Mouse (Mus musculus) T-helper 1 cell (primary cell): ENCODE measurements around the gene Vmn1r234.
"Not testable (repeated sequence)": the region's sequence is repeated elsewhere in the genome, so short reads cannot be mapped to it uniquely, and the experiment has no call there.

Experiments
- in situ Hi-C: fragments of 300-600 bp; cut with MboI, MseI; formaldehyde crosslinking; loops from one replicate; pipeline ENCODE4 v1.15.1; 2025; ENCODE audit warnings: high pct_unique_total_duplicates

Vmn1r234 gene

DNA sequence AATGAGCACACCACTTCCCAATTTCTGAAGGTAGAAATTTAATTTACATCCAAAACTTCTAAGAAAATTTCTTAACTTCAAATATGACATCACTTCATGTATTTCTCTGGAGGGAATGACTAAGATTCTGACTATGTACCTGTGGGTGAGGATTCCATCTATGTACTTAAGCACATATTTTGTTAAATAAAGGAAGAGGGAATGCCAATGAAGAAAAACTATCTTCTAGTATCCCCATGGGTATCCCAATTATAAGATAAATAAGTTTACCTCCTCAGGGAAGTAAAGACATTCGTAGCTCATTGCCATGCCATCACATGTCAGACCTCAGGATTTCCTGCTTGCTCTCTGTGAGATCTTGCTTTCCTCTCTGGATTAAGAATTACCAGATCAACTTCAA is at the start of gene Vmn1r234:
Gene Vmn1r234, plus strand, starts transcription at position 301 of the 400 bp plus-strand sequence.
- in situ Hi-C loops: no loop called here

GRCm38 (mm10) chr17:21211081-21211480 is 14.8 kb upstream of the Vmn1r234 start:
- in situ Hi-C loops: not testable (repeated sequence)

DNA sequence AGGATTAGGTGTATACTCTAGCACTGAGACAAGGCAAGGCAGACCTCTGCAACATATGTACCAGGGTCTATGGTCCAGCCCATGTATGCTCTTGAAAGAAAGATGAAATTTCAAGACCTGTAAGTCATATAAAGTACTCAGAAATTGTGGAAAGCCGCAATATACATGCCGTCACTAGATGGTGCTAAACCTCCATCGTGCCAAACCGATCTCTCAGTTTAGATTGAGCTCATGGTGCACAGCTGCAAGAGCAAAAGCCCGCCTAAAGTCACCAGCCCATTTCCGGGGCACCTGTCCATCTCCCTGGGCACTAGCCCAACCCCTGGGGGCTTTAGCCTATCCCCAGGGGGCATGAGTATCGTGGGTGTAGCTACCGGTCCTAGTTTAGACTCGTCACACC is 5.8 kb downstream of the Vmn1r234 start:
- in situ Hi-C loops: loop anchor here (10.0 kb wide), 1 partner anchor 303 kb away; the partner anchor contains the start of gene Zfp52

DNA sequence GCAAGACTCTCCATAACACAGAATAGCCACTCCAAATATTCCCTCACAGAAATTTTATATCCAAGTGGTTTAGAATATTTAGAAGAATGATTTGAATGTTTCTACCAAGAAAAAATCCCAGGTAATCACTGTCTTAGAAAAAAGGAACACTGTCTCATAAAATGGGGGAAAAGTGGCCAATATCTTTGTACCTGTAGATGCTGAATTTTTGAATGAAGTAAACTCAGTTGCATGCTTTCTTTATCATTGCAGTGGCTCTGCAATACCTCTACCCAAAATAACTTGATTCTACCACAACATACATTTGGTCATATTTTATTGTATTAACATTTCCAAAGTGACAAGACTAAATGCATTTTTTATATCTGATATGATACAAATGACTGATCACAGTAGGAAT is 30.2 kb downstream of the Vmn1r234 start, which contains the start of gene Vmn1r235:
Gene Vmn1r235, plus strand, starts transcription at position 301 of the 400 bp plus-strand sequence.
- in situ Hi-C loops: no loop called here

DNA sequence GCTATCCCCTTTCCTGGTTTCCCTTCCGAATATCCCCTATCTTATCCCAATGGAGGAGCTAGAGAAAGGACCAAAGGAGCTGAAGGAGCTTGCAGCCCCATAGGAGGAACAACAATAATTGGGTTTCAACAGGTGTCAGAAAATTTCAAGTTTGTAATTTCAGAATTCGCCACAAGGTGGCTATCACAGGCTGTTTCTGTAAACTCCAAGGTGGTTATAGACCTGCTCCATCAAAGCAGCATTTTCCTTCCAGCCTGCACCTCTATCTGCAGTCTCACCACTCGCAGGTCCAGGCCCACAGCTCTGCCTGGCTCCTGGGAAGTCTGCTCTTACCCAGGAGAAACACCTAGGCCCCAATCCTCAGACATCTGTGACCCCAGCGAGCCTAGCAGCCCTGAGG is 46.2 kb downstream of the Vmn1r234 start:
- in situ Hi-C loops: loop anchor here (10.0 kb wide), 2 partner anchors 113 to 143 kb away; partner anchors contain the start of gene Zfp677

DNA sequence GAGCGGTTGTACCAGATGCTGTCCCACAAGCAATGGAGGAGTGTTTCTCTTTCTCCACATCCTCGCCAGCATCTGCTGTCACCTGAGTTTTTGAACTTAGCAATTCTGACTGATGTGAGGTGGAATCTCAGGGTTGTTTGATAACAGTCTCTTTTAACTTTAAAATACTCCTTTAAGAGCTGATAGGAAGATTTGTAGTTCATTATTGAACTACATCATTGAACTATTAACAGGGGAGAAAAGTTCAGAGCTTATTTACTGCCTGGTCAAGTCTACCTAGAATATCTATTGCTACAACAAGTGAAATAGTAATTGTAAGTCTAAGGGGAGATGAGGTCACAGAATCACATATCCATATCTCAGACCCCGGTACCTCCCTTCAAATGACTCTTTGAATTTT is 56.8 kb downstream of the Vmn1r234 start, which contains the start of gene Vmn1r236:
Gene Vmn1r236, plus strand, starts transcription at position 301 of the 400 bp plus-strand sequence.
- in situ Hi-C loops: no loop called here

DNA sequence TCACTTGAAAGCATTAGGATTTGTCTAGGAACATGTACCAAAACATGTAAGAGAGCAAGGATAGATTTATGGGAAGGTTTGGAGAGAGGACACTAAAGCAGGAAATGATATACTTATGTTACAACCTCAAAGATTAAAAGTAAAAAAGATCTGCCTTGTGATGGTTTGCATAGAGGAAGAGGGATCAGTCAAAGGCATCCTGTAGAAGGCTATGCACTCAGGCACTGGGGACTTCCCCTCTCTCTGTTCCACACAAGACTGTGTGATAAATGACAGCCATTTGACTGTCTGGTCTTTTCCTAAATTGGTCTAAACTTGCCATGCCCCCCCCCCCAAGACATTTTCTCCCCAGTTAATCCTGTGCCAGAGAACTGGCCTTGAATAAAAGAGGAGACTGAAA is 58.5 kb downstream of the Vmn1r234 start:
- in situ Hi-C loops: no loop called here
